Mouse (Mus musculus): Measurements from ENCODE around the gene Arhgap27.

The Arhgap27 gene

GRCm38 (mm10) chr11:103380460-103380859 is 17.0 kb upstream of the Arhgap27 start:
- DNase-seq = no peak

GRCm38 (mm10) chr11:103378341-103378740 is 14.8 kb upstream of the Arhgap27 start:
- no peak for DNase-seq

GRCm38 (mm10) chr11:103375772-103376171 is 12.3 kb upstream of the Arhgap27 start:
- DNase-seq = peak; percentile 4

GRCm38 (mm10) chr11:103375258-103375657 is 11.8 kb upstream of the Arhgap27 start:
- peak; percentile 31 for DNase-seq

GRCm38 (mm10) chr11:103373922-103374321 is 10.4 kb upstream of the Arhgap27 start:
- no peak for DNase-seq

- DNase-seq = peak; percentile 7
Measured at GRCm38 (mm10) chr11:103372561-103372960, 9.1 kb upstream of the Arhgap27 start.

- peak; percentile 65 for DNase-seq
Measured at GRCm38 (mm10) chr11:103372068-103372467, 8.6 kb upstream of the Arhgap27 start.

- DNase-seq = peak; percentile 63
Measured at GRCm38 (mm10) chr11:103371222-103371539, 7.7 kb upstream of the Arhgap27 start.

GRCm38 (mm10) chr11:103370397-103371221 is 7.1 kb upstream of the Arhgap27 start:
- peak; percentile 32 for DNase-seq

GRCm38 (mm10) chr11:103365530-103365929 is 2.0 kb upstream of the Arhgap27 start:
- DNase-seq = peak; percentile 7

- peak; percentile 7 for DNase-seq
Measured at GRCm38 (mm10) chr11:103365022-103365421, 1.5 kb upstream of the Arhgap27 start.

GRCm38 (mm10) chr11:103364335-103364734 is 843 bp upstream of the Arhgap27 start:
- no peak for DNase-seq

- peak; percentile 50 for DNase-seq
Measured at GRCm38 (mm10) chr11:103362521-103363181, 841 bp downstream of the Arhgap27 start.

- DNase-seq = peak; percentile 63
Measured at GRCm38 (mm10) chr11:103362054-103362432, 1.4 kb downstream of the Arhgap27 start.

GRCm38 (mm10) chr11:103361396-103362053 is 2.0 kb downstream of the Arhgap27 start:
- DNase-seq = peak; percentile 64

- peak; percentile 51 for DNase-seq
Measured at GRCm38 (mm10) chr11:103360661-103361081, 2.8 kb downstream of the Arhgap27 start.

GRCm38 (mm10) chr11:103359841-103360641 is 3.5 kb downstream of the Arhgap27 start:
- peak; percentile 92 for DNase-seq

- peak; percentile 84 for DNase-seq
Measured at GRCm38 (mm10) chr11:103359122-103359521, 4.4 kb downstream of the Arhgap27 start.

GRCm38 (mm10) chr11:103358316-103358715 is 5.2 kb downstream of the Arhgap27 start:
- no peak for DNase-seq

GRCm38 (mm10) chr11:103357710-103358109 is 5.8 kb downstream of the Arhgap27 start:
- DNase-seq = no peak

- DNase-seq = no peak
Measured at GRCm38 (mm10) chr11:103356938-103357670, 6.4 kb downstream of the Arhgap27 start.

- DNase-seq = peak; percentile 69
Measured at GRCm38 (mm10) chr11:103356032-103356571, 7.4 kb downstream of the Arhgap27 start.

Measured in kidney, postnatal 10 days (tissue).